Mouse (Mus musculus): ENCODE data around the gene Sprr1b.
"Not testable (repeated sequence)": the region's sequence is repeated elsewhere in the genome, so short reads cannot be mapped to it uniquely, and the experiment has no call there.

Gene Sprr1b

GRCm38 (mm10) chr3:92438689-92439088 lies at the start of gene Sprr1b:
Sprr1b (minus strand) TSS chr3:92438789.
- no peak for DNase-seq (ENCODE audit: low spot score)

GRCm38 (mm10) chr3:92486307-92486706 lies 47.7 kb upstream of the Sprr1b start:
- no peak for DNase-seq (ENCODE audit: low spot score)

GRCm38 (mm10) chr3:92485863-92486262 lies 47.3 kb upstream of the Sprr1b start, which contains the start of gene Sprr1a:
Sprr1a (minus strand) TSS chr3:92485895.
- DNase-seq (ENCODE audit: low spot score): no peak

GRCm38 (mm10) chr3:92481249-92481648 lies 42.7 kb upstream of the Sprr1b start:
- DNase-seq (ENCODE audit: low spot score): not testable (repeated sequence)

GRCm38 (mm10) chr3:92470111-92470510 lies 31.5 kb upstream of the Sprr1b start:
- DNase-seq (ENCODE audit: low spot score): no peak

GRCm38 (mm10) chr3:92467424-92467823 lies 28.8 kb upstream of the Sprr1b start:
- no peak for DNase-seq (ENCODE audit: low spot score)

- DNase-seq (ENCODE audit: low spot score): no peak
Observed at GRCm38 (mm10) chr3:92466576-92466975, 28.0 kb upstream of the Sprr1b start.

- DNase-seq (ENCODE audit: low spot score): no peak
Observed at GRCm38 (mm10) chr3:92458620-92459019, 20.0 kb upstream of the Sprr1b start, which contains the start of gene Sprr3. Sprr3 (minus strand) TSS chr3:92458720.

GRCm38 (mm10) chr3:92455151-92455550 lies 16.6 kb upstream of the Sprr1b start:
- DNase-seq (ENCODE audit: low spot score): no peak

GRCm38 (mm10) chr3:92440177-92440576 lies 1.6 kb upstream of the Sprr1b start:
- DNase-seq (ENCODE audit: low spot score): no peak

- DNase-seq (ENCODE audit: low spot score): no peak
Observed at GRCm38 (mm10) chr3:92432282-92432681, 6.3 kb downstream of the Sprr1b start, which contains the start of gene Sprr2k. Sprr2k (plus strand) TSS chr3:92432582.

GRCm38 (mm10) chr3:92429323-92429722 lies 9.3 kb downstream of the Sprr1b start, which contains the start of gene Gm9774:
Gm9774 (minus strand) TSS chr3:92429423.
- no peak for DNase-seq (ENCODE audit: low spot score)

GRCm38 (mm10) chr3:92417782-92418181 lies 20.8 kb downstream of the Sprr1b start, which contains the start of gene Sprr2j-ps:
Sprr2j-ps (plus strand) TSS chr3:92418082.
- DNase-seq (ENCODE audit: low spot score): no peak

GRCm38 (mm10) chr3:92407691-92408090 lies 30.9 kb downstream of the Sprr1b start, which contains the start of gene Sprr2i:
Sprr2i (plus strand) TSS chr3:92407991.
- no peak for DNase-seq (ENCODE audit: low spot score)

GRCm38 (mm10) chr3:92394301-92394700 lies 44.3 kb downstream of the Sprr1b start:
- DNase-seq (ENCODE audit: low spot score): no peak
